Mouse (Mus musculus) CD8-positive naive resting alpha-beta T cell, adult 2 months (primary cell): Measurements from ENCODE around the gene Gm9.
"Not testable (repeated sequence)": the region's sequence is repeated elsewhere in the genome, so short reads cannot be mapped to it uniquely, and the experiment has no call there.

Experiments
- DNase-seq, 2 experiments: peaks; one replicate each; pipeline ENCODE4 v3.0.0; 2022; ENCODE audit warnings: low read depth in 2 of 2, low spot score in 2 of 2

Gene Gm9

DNA sequence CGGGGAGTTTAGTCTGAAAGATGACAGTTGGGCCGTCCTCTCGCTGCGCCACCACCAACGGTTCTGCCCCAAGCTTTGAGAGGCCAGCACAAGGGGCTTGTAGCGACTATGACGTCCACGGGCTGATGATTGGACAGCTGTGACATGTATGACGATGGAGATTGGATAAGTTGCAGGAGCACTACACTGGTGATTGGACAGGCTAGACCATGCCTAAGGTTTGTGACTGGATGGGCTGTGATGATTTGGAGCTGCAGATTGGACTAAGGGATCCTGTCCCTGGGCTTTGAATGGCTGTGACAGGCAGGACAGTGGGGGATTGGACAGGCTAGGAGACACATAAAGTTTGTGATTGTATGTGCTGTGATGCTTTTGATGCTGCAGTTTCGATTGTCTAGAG, at the start of gene Gm9:
Gene Gm9 (minus strand): TSS at position 101 of the 400 bp plus-strand sequence.
- no peak for DNase-seq

- not testable (repeated sequence) for DNase-seq
Measured at GRCm38 (mm10) chrX:37249619-37250018, 38.8 kb upstream of the Gm9 start, which contains the start of gene Rhox3a. Gene Rhox3a (plus strand): TSS chrX:37249919.

DNA sequence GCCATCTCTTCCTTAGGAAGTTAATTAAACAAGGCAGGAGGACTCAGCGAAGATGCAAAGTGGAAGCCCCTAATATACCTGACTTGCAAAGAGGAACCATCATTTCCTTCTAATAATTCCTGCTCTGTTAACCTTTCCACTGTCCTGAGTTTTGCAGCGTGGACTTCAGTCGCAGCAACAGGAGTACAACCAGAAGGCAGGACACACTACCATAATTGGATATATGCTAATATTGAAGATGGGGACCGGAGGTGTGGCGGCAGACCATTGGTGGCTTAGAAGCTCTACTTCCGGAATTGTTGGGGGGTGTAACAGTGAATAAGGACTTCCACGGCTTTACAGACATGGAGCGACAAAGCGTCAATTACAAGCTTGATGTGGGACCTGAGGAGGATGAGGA, 33.8 kb upstream of the Gm9 start, which contains the start of gene Rhox2a:
Gene Rhox2a (plus strand): TSS at position 301 of the 400 bp plus-strand sequence.
- not testable (repeated sequence) for DNase-seq

DNA sequence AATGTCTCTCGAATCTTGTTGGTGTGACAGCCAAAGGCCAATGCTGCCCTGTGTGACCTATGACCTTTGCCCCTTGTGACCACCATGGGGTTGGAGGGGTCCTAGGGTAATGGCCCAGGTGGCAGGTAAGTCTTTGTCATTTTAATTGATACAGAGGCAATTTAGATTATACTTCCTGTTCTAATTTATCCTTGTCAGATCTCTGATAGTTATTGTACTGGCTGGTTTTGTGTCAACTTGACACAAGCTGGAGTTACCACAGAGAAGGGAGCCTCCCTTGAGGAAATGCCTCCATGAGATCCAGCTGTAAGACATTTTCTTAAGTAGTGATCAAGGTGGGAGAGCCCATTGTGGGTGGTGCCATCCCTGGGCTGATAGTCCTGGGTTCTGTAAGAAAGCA, 11.3 kb upstream of the Gm9 start, which contains the start of gene Rhox1:
Gene Rhox1 (minus strand): TSS at position 101 of the 400 bp plus-strand sequence.
- not testable (repeated sequence) for DNase-seq

- no peak for DNase-seq
Measured at GRCm38 (mm10) chrX:37198676-37199075, 12.2 kb downstream of the Gm9 start.

DNA sequence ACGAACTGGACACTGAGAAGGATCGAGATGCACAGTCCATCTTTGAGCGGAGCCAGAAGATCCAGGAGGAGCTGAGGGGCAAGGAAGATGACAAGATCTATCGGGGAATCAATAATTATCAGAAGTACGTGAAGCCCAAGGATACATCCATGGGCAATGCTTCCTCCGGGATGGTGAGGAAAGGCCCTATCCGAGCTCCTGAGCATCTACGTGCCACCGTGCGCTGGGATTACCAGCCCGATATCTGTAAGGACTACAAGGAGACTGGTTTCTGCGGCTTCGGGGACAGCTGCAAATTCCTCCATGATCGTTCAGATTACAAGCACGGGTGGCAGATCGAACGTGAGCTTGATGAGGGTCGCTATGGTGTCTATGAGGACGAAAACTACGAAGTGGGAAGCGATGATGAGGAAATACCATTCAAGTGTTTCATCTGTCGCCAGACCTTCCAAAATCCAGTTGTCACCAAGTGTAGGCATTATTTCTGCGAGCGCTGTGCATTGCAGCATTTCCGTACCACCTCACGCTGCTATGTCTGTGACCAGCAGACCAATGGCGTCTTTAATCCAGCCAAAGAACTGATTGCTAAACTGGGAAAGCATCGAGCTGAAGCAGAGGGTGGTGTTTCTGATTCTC, 19.0 kb downstream of the Gm9 start:
- DNase-seq, result no peak

DNA sequence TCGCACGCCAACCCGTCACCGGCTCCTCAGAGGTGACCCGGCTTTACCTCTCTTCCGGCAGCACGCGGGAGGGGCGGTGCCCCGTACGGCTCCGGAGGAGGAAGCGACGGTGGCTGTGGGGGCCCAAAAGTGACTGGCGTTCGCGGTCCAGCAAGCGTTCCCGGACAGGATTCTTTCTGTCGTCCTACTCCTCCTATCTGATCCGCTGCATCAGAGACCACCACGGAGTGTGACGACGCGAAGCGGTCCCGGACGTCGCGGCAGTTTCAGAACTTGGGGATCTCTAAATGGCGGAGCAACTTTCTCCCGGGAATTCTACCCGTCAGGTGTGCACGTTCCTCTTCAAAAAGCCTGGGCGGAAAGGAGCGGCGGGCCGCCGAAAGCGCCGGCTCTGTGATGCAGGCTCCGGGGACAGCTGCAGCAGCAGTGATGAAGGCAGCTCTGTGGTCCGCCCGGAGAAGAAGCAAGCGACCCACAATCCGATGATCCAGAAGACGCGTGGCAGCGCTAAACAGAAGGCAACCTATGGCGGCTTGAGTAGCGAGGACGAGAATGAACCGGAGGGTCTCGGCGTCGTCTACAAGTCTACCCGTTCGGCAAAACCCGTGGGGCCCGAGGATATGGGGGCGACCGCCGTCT, 19.6 kb downstream of the Gm9 start, which contains the start of the genes Ndufa1 and Rnf113a1:
Gene Ndufa1 (minus strand): TSS at position 59 of the 639 bp plus-strand sequence.
Gene Rnf113a1 (plus strand): TSS at position 141 of the 639 bp plus-strand sequence.
- peak; percentile 63 to 71 for DNase-seq

GRCm38 (mm10) chrX:37190755-37191104, 20.1 kb downstream of the Gm9 start:
- DNase-seq, result no peak

DNA sequence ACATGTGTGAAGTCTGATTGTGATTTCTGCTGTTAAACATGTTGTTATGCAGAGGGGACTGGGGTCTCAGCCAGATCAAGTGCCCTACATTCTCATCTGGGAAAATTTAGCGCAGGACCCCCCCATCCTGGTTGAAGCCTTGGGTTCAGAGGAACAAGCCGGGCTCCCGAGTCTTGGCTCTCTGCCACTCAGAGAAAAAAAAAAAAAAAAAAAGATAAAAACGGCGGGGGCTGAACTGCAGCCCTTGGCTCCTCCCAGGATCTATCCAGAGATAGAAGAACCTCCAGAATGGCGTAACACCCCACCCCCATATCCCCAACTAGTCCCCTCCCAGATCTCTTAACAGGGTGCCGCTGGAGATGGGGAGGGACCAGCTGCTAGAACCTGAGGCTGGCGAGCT, 26.4 kb downstream of the Gm9 start:
- not testable (repeated sequence) for DNase-seq

GRCm38 (mm10) chrX:37168742-37169141, 42.1 kb downstream of the Gm9 start, which contains the start of gene Akap14:
Gene Akap14 (minus strand): TSS chrX:37168842.
- no peak for DNase-seq

GRCm38 (mm10) chrX:37167085-37167484, 43.8 kb downstream of the Gm9 start:
- peak in 1 of 2 experiments; percentile 40 for DNase-seq

GRCm38 (mm10) chrX:37163115-37163514, 47.7 kb downstream of the Gm9 start:
- DNase-seq, result no peak

- DNase-seq, result no peak
Measured at GRCm38 (mm10) chrX:37161169-37161568, 49.7 kb downstream of the Gm9 start.
